Mouse (Mus musculus) lung, postnatal 0 days (tissue): ENCODE results near the gene Pex12. TPM values are rescaled to one million over a fixed set of nuclear protein-coding genes. Genes with fewer than 3 reads are reported as not detected.

Experiments
- ATAC-seq: fragments of 200-750 bp; cut with Nextera tagmentation; 2 replicates; pipeline ENCODE4 v1.8.0; 2017; ENCODE audit warnings: moderate library complexity
- DNase-seq: peaks from one replicate; pipeline ENCODE4 v3.0.0-alpha.2; 2016; ENCODE audit warnings: low spot score
- H3K27ac ChIP-seq: fragments of 300-500 bp; sonication (generic); 2 replicates; pipeline ENCODE4 v1.5.1; 2014; ENCODE audit warnings: antibody characterized with exemption, mild to moderate bottlenecking, low read length, mixed read lengths
- H3K27me3 ChIP-seq: fragments of 300-500 bp; sonication (generic); replicated peaks from 2 replicates; pipeline ENCODE4 v1.6.1; 2014; ENCODE audit warnings: low read length, mixed read lengths; ENCODE audit not compliant: insufficient read depth
- H3K36me3 ChIP-seq: fragments of 300-500 bp; sonication (generic); 2 replicates; pipeline ENCODE4 v1.6.1; 2014; ENCODE audit warnings: low read length, mixed read lengths; ENCODE audit not compliant: insufficient read depth
- H3K4me1 ChIP-seq: fragments of 300-500 bp; sonication (generic); 2 replicates; pipeline ENCODE4 v1.6.1; 2014; ENCODE audit warnings: antibody characterized with exemption, low read depth, low read length, mixed read lengths; ENCODE audit not compliant: insufficient read depth
- H3K4me2 ChIP-seq: fragments of 300-500 bp; sonication (generic); replicated peaks from 2 replicates; pipeline ENCODE4 v1.6.1; 2014; ENCODE audit warnings: low read depth, mild to moderate bottlenecking, low read length, moderate library complexity, mixed read lengths
- H3K4me3 ChIP-seq: fragments of 300-500 bp; sonication (generic); 2 replicates; pipeline ENCODE4 v1.5.1; 2014; ENCODE audit warnings: low read depth, low read length
- H3K9ac ChIP-seq: fragments of 300-500 bp; sonication (generic); replicated peaks from 2 replicates; pipeline ENCODE4 v1.6.1; 2014; ENCODE audit warnings: low read depth, mild to moderate bottlenecking
- H3K9me3 ChIP-seq: fragments of 300-500 bp; sonication (generic); 2 replicates; pipeline ENCODE4 v1.6.1; 2016; ENCODE audit warnings: low read length, mixed read lengths
- CTCF ChIP-seq: IDR thresholded peaks from 2 replicates; pipeline ENCODE4 v1.5.1; 2016; ENCODE audit warnings: antibody characterized with exemption, mild to moderate bottlenecking
- EP300 ChIP-seq: IDR thresholded peaks from 2 replicates; pipeline ENCODE4 v1.6.1; 2016; ENCODE audit warnings: antibody characterized with exemption, mild to moderate bottlenecking, control low read depth
- WGBS: fragments of 180-500 bp; shearing (Covaris S2); extraction: QIAGEN DNeasy Blood & Tissue Kit; methylation state at CpG from one replicate; pipeline ENCODE4 v1.1.7; 2014; 5-methylcytosine and 5-hydroxymethylcytosine counted together
- polyA plus RNA-seq: library from polyadenylated mRNA; unstranded; fragments of >200 nt; fragmentation: Nextera tagmentation; extraction: Ambion mirVana; gene quantifications from 2 replicates; pipeline ENCODE4 v1.2.1, GENCODE M21; 2015

The Pex12 gene
- polyA plus RNA-seq, 1 experiment from 2014 or later = 9.0 TPM

- WGBS = 59% methylated on average over 2 of the region's 2 CpGs
- H3K4me3 ChIP-seq = no peak overlapping the region
- DNase-seq = no peak
- H3K9ac ChIP-seq = no peak overlapping the region
- no peak overlapping the region for H3K27ac ChIP-seq
- H3K9me3 ChIP-seq = no peaks in the 10 kb centered on the region
- H3K27me3 ChIP-seq = no peaks in the 10 kb centered on the region
- no peak overlapping the region for H3K4me2 ChIP-seq
- no peaks in the 10 kb centered on the region for H3K36me3 ChIP-seq
- peaks cover 4% of the 10 kb centered on the region; the same call in 1 of the 2 replicates for H3K4me1 ChIP-seq
- ATAC-seq = no peak
- TF ChIP-seq CTCF (peak; percentile 21; the same call in 1 of the 2 replicates), EP300 (no peak)
Measured at GRCm38 (mm10) chr11:83301431-83301831, 955 bp downstream of the Pex12 start.

DNA sequence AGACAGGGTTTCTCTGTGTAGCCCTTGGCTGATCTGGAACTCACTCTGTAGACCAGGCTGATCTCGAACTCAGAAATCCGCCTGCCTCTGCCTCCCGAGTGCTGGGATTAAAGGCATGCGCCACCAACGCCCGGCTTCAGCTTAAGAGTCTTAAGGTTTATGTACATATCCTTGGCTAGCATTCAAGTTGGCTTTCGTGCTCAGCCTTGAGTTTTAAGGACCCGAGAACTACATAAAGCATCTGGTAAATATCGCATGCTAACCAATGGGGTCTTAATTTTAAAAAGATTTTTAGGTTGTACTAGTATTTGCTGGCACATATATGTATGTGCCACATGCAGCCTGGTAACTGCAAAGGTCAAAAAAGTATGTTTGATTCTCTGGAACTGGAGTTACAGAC is 2.7 kb downstream of the Pex12 start:
- Histone ChIP-seq H3K4me1 (peaks cover 4% of the 10 kb centered on the region; the same call in 1 of the 2 replicates), H3K4me3 (no peak overlapping the region), H3K9ac (no peak overlapping the region), H3K36me3 (no peaks in the 10 kb centered on the region), H3K9me3 (no peaks in the 10 kb centered on the region), H3K4me2 (no peak overlapping the region), H3K27ac (no peak overlapping the region), H3K27me3 (no peaks in the 10 kb centered on the region)
- 72% methylated on average over 9 of the region's 9 CpGs for WGBS
- DNase-seq = no peak
- no peak for ATAC-seq
- TF ChIP-seq EP300 = no peak
- no peak for TF ChIP-seq CTCF

DNA sequence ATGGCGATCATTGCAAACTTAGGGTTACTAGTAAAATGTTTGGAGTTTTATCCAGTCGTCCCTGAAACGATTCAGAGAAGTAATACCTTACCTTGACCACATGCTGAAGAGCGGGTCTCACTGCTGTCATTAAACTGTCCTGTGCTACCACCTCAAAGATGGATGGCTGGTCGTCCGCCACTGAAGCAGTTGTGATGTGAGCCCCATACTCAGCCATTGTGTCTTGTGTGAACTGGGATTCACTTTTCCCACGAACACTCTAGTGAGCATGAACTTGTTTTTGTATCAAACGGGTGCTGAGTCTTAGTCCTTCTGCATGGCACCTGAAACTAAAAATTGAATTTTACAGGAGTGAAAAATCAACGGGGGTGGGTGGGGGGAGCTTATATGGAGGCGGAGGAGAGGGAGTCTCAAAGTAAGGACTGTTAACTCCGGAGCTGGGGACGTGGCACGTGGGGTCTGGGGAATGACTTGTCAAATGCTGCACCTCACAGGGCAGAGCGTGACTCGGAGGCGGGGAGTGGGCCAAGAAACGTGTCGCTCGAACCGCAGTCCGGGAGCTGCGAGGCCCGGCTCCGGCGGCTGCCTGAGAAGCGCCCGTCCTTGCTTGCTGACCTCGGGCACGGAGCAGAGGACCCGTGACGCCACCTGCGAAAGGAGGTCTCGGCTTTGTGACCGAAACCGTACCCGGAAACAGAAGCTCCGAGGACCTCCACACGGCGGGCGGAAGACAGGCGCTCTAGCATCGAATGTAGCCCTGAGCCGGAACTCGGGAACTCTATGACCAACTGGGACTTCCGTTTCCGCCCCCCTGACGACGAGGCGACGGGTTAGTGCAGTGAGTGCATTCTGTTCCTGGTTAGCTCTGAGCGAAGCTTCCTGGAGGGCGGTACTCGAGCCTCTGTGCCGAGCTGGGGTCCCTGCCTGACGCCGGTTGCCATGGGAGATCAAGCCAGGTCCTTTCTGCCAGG is 3.9 kb downstream of the Pex12 start, which contains the start of gene Ap2b1:
Gene Ap2b1, plus strand, starts transcription at position 800 of the 971 bp plus-strand sequence.
- DNase-seq (peak; percentile 98), ATAC-seq (peak; percentile 91)
- Histone ChIP-seq H3K9ac (peak within 1 kb of the TSS; percentile 73), H3K27me3 (no peaks in the 10 kb centered on the region), H3K27ac (peak within 1 kb of the TSS; percentile 89), H3K36me3 (no peaks in the 10 kb centered on the region), H3K4me1 (peaks cover 5% of the 10 kb centered on the region; the same call in 1 of the 2 replicates), H3K9me3 (no peaks in the 10 kb centered on the region), H3K4me3 (peak within 1 kb of the TSS; percentile 87), H3K4me2 (peak within 1 kb of the TSS; percentile 73)
- WGBS = 2% methylated on average over 55 of the region's 56 CpGs
- peak; percentile 51; the same call in 1 of the 2 replicates for TF ChIP-seq EP300
- no peak for TF ChIP-seq CTCF

DNA sequence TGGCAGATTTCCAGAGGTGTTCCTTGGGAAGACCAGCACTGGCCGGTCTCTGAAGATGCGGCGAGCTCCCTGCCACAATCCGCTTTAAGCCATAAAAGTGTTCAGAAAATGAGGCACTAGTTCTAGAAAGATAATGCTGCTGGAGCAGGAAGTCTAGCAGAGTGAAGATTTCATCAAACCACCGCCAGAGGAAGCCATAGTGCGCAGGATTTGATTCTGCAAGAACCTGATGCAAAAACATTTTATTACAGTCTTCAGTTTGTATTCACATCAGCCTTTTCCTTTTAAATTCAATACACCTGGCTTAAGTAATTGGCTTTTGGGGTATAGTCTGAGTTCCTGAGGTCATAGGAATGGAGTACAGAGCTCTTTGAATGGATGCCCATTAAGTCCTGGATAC is 4.6 kb downstream of the Pex12 start:
- DNase-seq (peak; percentile 22), ATAC-seq (no peak)
- H3K36me3 ChIP-seq = no peaks in the 10 kb centered on the region
- no peaks in the 10 kb centered on the region for H3K9me3 ChIP-seq
- no peak overlapping the region; the same call in 1 of the 2 replicates for H3K27ac ChIP-seq
- H3K4me2 ChIP-seq = peak overlapping the region; percentile 73
- H3K4me3 ChIP-seq = peak overlapping the region; percentile 87; the same call in 1 of the 2 replicates
- H3K9ac ChIP-seq = no peak overlapping the region
- WGBS = 73% methylated on average over 6 of the region's 6 CpGs
- peaks cover 6% of the 10 kb centered on the region; the same call in 1 of the 2 replicates for H3K4me1 ChIP-seq
- no peak for TF ChIP-seq CTCF
- no peaks in the 10 kb centered on the region for H3K27me3 ChIP-seq

- Histone ChIP-seq H3K4me3 (no peak overlapping the region), H3K9me3 (no peaks in the 10 kb centered on the region), H3K4me2 (no peak overlapping the region), H3K9ac (no peak overlapping the region), H3K4me1 (peaks cover 6% of the 10 kb centered on the region; the same call in 1 of the 2 replicates), H3K36me3 (no peaks in the 10 kb centered on the region), H3K27me3 (no peaks in the 10 kb centered on the region), H3K27ac (no peak overlapping the region)
- TF ChIP-seq EP300 (no peak), CTCF (no peak)
- WGBS = 98% methylated on average over 2 of the region's 2 CpGs
- no peak for DNase-seq
- ATAC-seq = no peak
Measured at GRCm38 (mm10) chr11:83294133-83294532, 8.3 kb downstream of the Pex12 start.

GRCm38 (mm10) chr11:83293182-83293581 is 9.2 kb downstream of the Pex12 start:
- Histone ChIP-seq H3K36me3 (no peaks in the 10 kb centered on the region), H3K9me3 (no peaks in the 10 kb centered on the region), H3K27ac (no peak overlapping the region), H3K4me1 (peaks cover 5% of the 10 kb centered on the region; the same call in 1 of the 2 replicates), H3K27me3 (no peaks in the 10 kb centered on the region), H3K9ac (no peak overlapping the region), H3K4me3 (no peak overlapping the region), H3K4me2 (no peak overlapping the region; the same call in 1 of the 2 replicates)
- TF ChIP-seq CTCF = no peak
- TF ChIP-seq EP300 = no peak
- 80% methylated on average over 1 of the region's 1 CpGs for WGBS
- DNase-seq (no peak), ATAC-seq (no peak)
